Mouse (Mus musculus) ovary, postnatal 36 days (tissue): ENCODE measurements around the gene Habp4.

Experiments used
- DNase-seq: peaks from one replicate; pipeline ENCODE4 v3.0.0; 2022; ENCODE audit warnings: low spot score, mixed read lengths

Habp4 gene

GRCm38 (mm10) chr13:64178746-64179652, 17.4 kb downstream of the Habp4 start:
- DNase-seq: no peak

- no peak for DNase-seq
Measured at GRCm38 (mm10) chr13:64180300-64180699, 18.7 kb downstream of the Habp4 start.

GRCm38 (mm10) chr13:64180888-64181287, 19.3 kb downstream of the Habp4 start:
- DNase-seq: no peak

- DNase-seq: no peak
Measured at GRCm38 (mm10) chr13:64182091-64182490, 20.5 kb downstream of the Habp4 start.

- DNase-seq: no peak
Measured at GRCm38 (mm10) chr13:64183583-64183982, 22.0 kb downstream of the Habp4 start.

- DNase-seq: no peak
Measured at GRCm38 (mm10) chr13:64184361-64184760, 22.7 kb downstream of the Habp4 start.

- no peak for DNase-seq
Measured at GRCm38 (mm10) chr13:64185176-64185575, 23.6 kb downstream of the Habp4 start.

GRCm38 (mm10) chr13:64185586-64185985, 24.0 kb downstream of the Habp4 start:
- DNase-seq: no peak

GRCm38 (mm10) chr13:64186516-64186915, 24.9 kb downstream of the Habp4 start:
- DNase-seq: no peak

GRCm38 (mm10) chr13:64187065-64187464, 25.4 kb downstream of the Habp4 start:
- DNase-seq: no peak

- no peak for DNase-seq
Measured at GRCm38 (mm10) chr13:64197899-64198298, 36.3 kb downstream of the Habp4 start.

GRCm38 (mm10) chr13:64198310-64198709, 36.7 kb downstream of the Habp4 start:
- DNase-seq: no peak

- no peak for DNase-seq
Measured at GRCm38 (mm10) chr13:64200911-64201310, 39.3 kb downstream of the Habp4 start.

- no peak for DNase-seq
Measured at GRCm38 (mm10) chr13:64204726-64205125, 43.1 kb downstream of the Habp4 start.

- no peak for DNase-seq
Measured at GRCm38 (mm10) chr13:64205186-64205585, 43.6 kb downstream of the Habp4 start.

- DNase-seq: no peak
Measured at GRCm38 (mm10) chr13:64208146-64208545, 46.5 kb downstream of the Habp4 start.

GRCm38 (mm10) chr13:64211995-64212603, 50.5 kb downstream of the Habp4 start:
- no peak for DNase-seq

- no peak for DNase-seq
Measured at GRCm38 (mm10) chr13:64214891-64215290, 53.3 kb downstream of the Habp4 start.

- no peak for DNase-seq
Measured at GRCm38 (mm10) chr13:64225738-64226137, 64.1 kb downstream of the Habp4 start.

GRCm38 (mm10) chr13:64226725-64227124, 65.1 kb downstream of the Habp4 start:
- DNase-seq: no peak

GRCm38 (mm10) chr13:64233139-64233538, 71.5 kb downstream of the Habp4 start:
- DNase-seq: no peak

- no peak for DNase-seq
Measured at GRCm38 (mm10) chr13:64235062-64235715, 73.6 kb downstream of the Habp4 start.

GRCm38 (mm10) chr13:64235777-64236176, 74.2 kb downstream of the Habp4 start:
- DNase-seq: no peak
